Mouse (Mus musculus) kidney, adult 2 months (tissue): ENCODE measurements at regions not wholly inside any gene's neighbourhood (a gene's known extent, or its start where the extent isn't known, plus 50 kb on each side); places are given as distances from the start of the nearest gene placed in this dataset.

Experiments used
- CTCF ChIP-seq: fragments of 200-500 bp; conservative IDR thresholded peaks from 2 replicates; pipeline ENCODE4 v1.5.1; 2011; ENCODE audit warnings: low read depth, mild to moderate bottlenecking, control low read depth, low read length, moderate library complexity, mixed read lengths; ENCODE audit not compliant: insufficient read depth, insufficient read length
- POLR2A ChIP-seq: fragments of 200-500 bp; IDR thresholded peaks from one replicate; pipeline ENCODE4 v1.6.1; 2011; ENCODE audit warnings: low read depth, low read length, control low read depth

DNA sequence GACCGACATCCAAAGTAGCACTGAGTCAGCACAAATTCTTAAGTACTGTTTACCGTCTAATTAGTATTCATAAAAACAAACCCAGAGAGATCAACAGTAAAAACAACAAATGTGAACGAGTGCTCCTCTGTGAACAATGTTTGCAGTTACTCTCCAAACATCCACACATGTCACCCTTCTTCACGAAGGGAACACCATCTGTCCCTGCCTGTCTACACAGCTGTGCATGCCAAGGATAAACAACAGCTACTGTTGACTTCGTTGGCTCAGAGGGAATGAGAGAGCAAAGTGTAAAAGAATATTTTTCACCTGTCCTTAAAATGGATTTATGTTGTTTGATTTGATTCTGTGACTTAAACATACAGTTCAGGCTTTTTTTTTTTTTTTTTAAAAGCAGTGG lies 88.7 kb upstream of the Nt5e start:
- TF ChIP-seq POLR2A (no peak), CTCF (no peak)
